Comparison of ENCODE assay signal across 11 mouse cellular contexts in the genomic region with DNA sequence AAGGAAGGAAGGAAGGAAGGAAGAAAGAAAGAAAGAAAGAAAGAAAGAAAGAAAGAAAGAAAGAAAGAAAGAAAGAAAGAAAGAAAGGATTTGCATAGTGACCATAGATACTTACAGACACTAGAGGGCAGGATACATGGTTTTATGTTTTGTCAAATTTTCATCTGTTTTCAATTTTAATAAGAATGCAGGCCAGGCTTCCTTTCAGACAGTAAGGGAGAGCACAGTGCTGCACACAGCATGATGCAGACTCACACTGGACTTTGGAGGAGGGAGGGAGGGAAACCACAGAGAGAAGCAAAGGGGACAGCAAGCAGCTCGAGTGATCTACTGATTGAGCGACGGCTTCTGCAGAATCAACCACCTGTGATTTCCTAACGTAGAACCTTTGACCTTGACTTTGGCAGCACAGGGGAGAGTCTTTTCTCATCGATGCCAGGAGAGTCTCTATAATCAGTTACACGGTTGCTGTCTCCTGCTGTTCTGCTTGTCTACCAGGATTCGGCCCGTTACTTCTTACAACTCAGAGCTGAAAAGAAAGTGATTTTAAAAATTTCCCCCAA.
A peak's percentile ranks its signal among the peaks of the same experiment; 100 is the strongest.
DNase-seq lines count a peak whose midpoint lies in the region; ATAC-seq and TF ChIP-seq lines count a peak whose summit lies in the region.
"Had no signal": no experiment of that assay in that cellular context is flagged by ENCODE, and none has a peak within 500 bp of the region (broad histone marks: within the 10 kb centered on the region; RNA-seq: fewer than 3 reads in every experiment).

No protein-coding gene starts in this region.

- TF ChIP-seq CTCF in layer of hippocampus, adult 2 months (conservative IDR thresholded peaks at IDR 0.05), result peak; percentile 70

- no peak for TF ChIP-seq POLR2A in limb, embryonic 14.5 days (IDR thresholded peaks at IDR 0.05; ENCODE audit: borderline replicate concordance, extremely low read depth, insufficient read depth, insufficient read length)

- 40% methylated on average over 8 of the region's 8 CpGs for WGBS in limb, embryonic 14.5 days

- peak; percentile 63 for ATAC-seq in limb, embryonic 14.5 days (ENCODE audit: low FRiP score, low read depth)

- peak overlapping the region; percentile 21; the same call in 1 of the 2 replicates for H3K4me2 ChIP-seq in limb, embryonic 14.5 days (replicated peaks; ENCODE audit: low read depth, low read length, severe bottlenecking)
- H3K4me2 ChIP-seq: neural tube, embryonic 15.5 days had no signal

- no peak overlapping the region for H3K27ac ChIP-seq in layer of hippocampus, adult 2 months
- peak overlapping the region; percentile 65 for H3K27ac ChIP-seq in limb, embryonic 14.5 days (replicated peaks; ENCODE audit: low read depth, low read length)
- H3K27ac ChIP-seq: neural tube, embryonic 15.5 days had no signal

- H3K9me3 ChIP-seq in limb, embryonic 14.5 days (ENCODE audit: control insufficient read depth, low read length), result no peaks in the 10 kb centered on the region

- H3K27me3 ChIP-seq in limb, embryonic 14.5 days (ENCODE audit: control insufficient read depth, insufficient read depth, low read length), result no peaks in the 10 kb centered on the region
- H3K27me3 ChIP-seq: megakaryocyte, embryonic 14.5 days; neural tube, embryonic 15.5 days had no signal

- no peaks in the 10 kb centered on the region for H3K36me3 ChIP-seq in limb, embryonic 14.5 days (ENCODE audit: control insufficient read depth, insufficient read depth, low read length)
- H3K36me3 ChIP-seq: neural tube, embryonic 15.5 days had no signal

- no peak overlapping the region for H3K4me3 ChIP-seq in layer of hippocampus, adult 2 months
- H3K4me3 ChIP-seq in limb, embryonic 14.5 days (replicated peaks; ENCODE audit: low read length), result no peak overlapping the region
- H3K4me3 ChIP-seq: erythroblast, embryonic 14.5 days; megakaryocyte, embryonic 14.5 days; neural tube, embryonic 15.5 days had no signal

- peak; percentile 24 for DNase-seq in gastrocnemius, postnatal 25 days
- no peak for DNase-seq in gastrocnemius, adult 18-20 months (ENCODE audit: low spot score)
- DNase-seq in layer of hippocampus, adult 2 months (ENCODE audit: low spot score in 2 of 2), result no peak
- no peak for DNase-seq in layer of hippocampus, adult 18-20 months (ENCODE audit: low spot score in 2 of 2)
- DNase-seq in embryo, embryonic 11.5 days (ENCODE audit: low read depth, low spot score), result peak; percentile 17
- DNase-seq in limb, embryonic 14.5 days (ENCODE audit: low spot score), result peak; percentile 61
- no peak for DNase-seq in left cerebral cortex, adult 8-10 months (ENCODE audit: low spot score in 2 of 2)
- DNase-seq in frontal cortex, postnatal 14 days (ENCODE audit: low spot score in 2 of 2), result no peak

- 0 out of 2 replicates have a peak overlapping the region, but pooled peaks have one; percentile 22 for H3K9ac ChIP-seq in limb, embryonic 14.5 days (ENCODE audit: low read depth, low read length, severe bottlenecking)
- H3K9ac ChIP-seq: neural tube, embryonic 15.5 days had no signal

- no peaks in the 10 kb centered on the region for H3K4me1 ChIP-seq in limb, embryonic 14.5 days (ENCODE audit: control insufficient read depth, insufficient read depth, low read length)

Comparison
In these comparisons a context has a peak if more than half of its experiments do, and no peak if none do; other contexts are left out.
1. DNase-seq: peak in gastrocnemius, postnatal 25 days (single experiment), embryo, embryonic 11.5 days (single experiment) and limb, embryonic 14.5 days (single experiment); none in gastrocnemius, adult 18-20 months (single experiment), layer of hippocampus, adult 2 months (0 of 2), layer of hippocampus, adult 18-20 months (0 of 2), left cerebral cortex, adult 8-10 months (0 of 2) and frontal cortex, postnatal 14 days (0 of 2).